Mouse (Mus musculus) C2C12 (cell line): Measurements from ENCODE around the gene Aph1a.

ENCODE experiments used
- CTCF ChIP-seq: IDR thresholded peaks from one replicate; pipeline ENCODE4 v1.5.1; 2011; ENCODE audit not compliant: control insufficient read depth, insufficient read depth, insufficient read length
- FOSL1 ChIP-seq: IDR thresholded peaks from one replicate; pipeline ENCODE4 v1.8.0; 2011; ENCODE audit warnings: mild to moderate bottlenecking, low read length; ENCODE audit not compliant: poor library complexity, insufficient read depth, severe bottlenecking
- USF1 ChIP-seq: IDR thresholded peaks from one replicate; pipeline ENCODE4 v1.6.1; 2011; ENCODE audit warnings: low read depth, mild to moderate bottlenecking, control low read depth, moderate library complexity

GRCm38 (mm10) chr3:95945731-95946240 lies 52.0 kb downstream of the Aph1a start:
- TF ChIP-seq USF1 (no peak), FOSL1 (no peak), CTCF (no peak)
